Mouse (Mus musculus): ENCODE data around the gene Npnt. TPM values are rescaled to one million over a fixed set of nuclear protein-coding genes. Genes with fewer than 3 reads are reported as not detected.

Npnt gene
- polyA plus RNA-seq, 1 experiment from 2014 or later = 6.4 TPM

DNA sequence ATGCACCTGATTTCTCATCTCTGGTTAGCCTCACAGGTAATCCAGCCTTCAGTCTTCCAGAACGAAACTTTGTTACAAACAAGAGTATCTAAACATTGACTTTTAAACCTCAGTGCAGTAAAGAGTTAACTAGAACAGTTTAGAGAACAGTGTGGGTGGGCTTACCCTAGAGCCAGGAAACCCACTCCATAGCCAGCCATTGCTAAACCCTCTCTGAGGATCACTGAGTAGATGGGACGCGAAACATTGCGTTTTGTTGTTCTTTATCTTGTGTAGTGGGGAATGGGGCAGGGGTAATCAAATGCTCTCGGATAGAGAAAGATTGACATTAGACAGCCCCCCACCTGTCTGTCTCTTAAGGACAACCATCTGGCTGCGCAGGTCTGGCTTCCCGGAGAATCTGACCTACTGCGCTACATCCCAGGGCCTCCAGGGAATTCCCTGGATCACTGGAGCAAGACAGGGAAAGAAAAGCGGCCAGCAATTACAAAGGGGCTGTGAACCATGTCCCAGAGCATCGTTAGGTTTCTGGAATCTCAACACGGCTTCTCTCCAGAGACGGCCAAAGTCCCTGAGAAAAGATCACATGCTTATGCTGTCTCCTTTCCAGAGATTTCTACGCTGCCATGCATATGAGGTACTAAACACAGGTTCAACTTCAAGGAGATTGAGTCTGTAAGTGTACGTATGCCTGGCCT, 73.9 kb downstream of the Npnt start:
- no peak overlapping the region for H3K4me2 ChIP-seq (ENCODE audit: low read length)
- H3K4me1 ChIP-seq (ENCODE audit: control insufficient read depth, insufficient read depth, low read length) = no peaks in the 10 kb centered on the region
- no peak overlapping the region for H3K27ac ChIP-seq (ENCODE audit: low read depth, low read length)
- ATAC-seq = no peak
- H3K36me3 ChIP-seq (ENCODE audit: control insufficient read depth, insufficient read depth, low read length) = no peaks in the 10 kb centered on the region
- no peaks in the 10 kb centered on the region for H3K27me3 ChIP-seq (replicated peaks; ENCODE audit: control insufficient read depth, insufficient read depth, low read length)
- H3K9me3 ChIP-seq (replicated peaks; ENCODE audit: control insufficient read depth, low read length) = no peaks in the 10 kb centered on the region
- 46% methylated on average over 14 of the region's 14 CpGs for WGBS
- no peak overlapping the region for H3K4me3 ChIP-seq (ENCODE audit: low read depth, low read length)
- H3K9ac ChIP-seq (ENCODE audit: low read length) = no peak overlapping the region
- no peak for DNase-seq (ENCODE audit: low spot score)

DNA sequence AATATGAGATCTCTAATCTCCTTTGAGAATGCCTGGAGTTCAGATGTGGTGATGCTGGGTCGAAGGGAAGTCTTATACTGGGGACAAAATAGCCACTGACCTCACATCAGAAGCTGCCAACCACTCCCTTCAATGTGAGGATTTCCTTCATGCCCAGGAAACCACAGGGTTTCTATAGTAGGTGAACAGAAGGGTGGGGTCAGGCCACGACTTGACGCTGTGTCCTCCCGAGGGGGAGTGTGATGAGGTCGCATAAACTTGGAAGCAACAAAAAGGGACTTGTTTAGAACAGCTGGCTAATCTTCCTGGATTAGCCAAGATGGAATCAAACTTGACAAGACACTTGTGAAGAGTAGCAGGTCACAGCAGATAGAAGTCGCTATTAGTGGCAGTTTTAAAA, 76.8 kb downstream of the Npnt start:
- H3K4me1 ChIP-seq (ENCODE audit: control insufficient read depth, insufficient read depth, low read length) = no peaks in the 10 kb centered on the region
- no peak overlapping the region for H3K27ac ChIP-seq (ENCODE audit: low read depth, low read length)
- H3K9me3 ChIP-seq (replicated peaks; ENCODE audit: control insufficient read depth, low read length) = no peaks in the 10 kb centered on the region
- no peaks in the 10 kb centered on the region for H3K36me3 ChIP-seq (ENCODE audit: control insufficient read depth, insufficient read depth, low read length)
- no peak overlapping the region for H3K4me3 ChIP-seq (ENCODE audit: low read depth, low read length)
- no peak for ATAC-seq
- H3K9ac ChIP-seq (ENCODE audit: low read length) = no peak overlapping the region
- 63% methylated on average over 6 of the region's 6 CpGs for WGBS
- H3K27me3 ChIP-seq (replicated peaks; ENCODE audit: control insufficient read depth, insufficient read depth, low read length) = no peaks in the 10 kb centered on the region
- DNase-seq (ENCODE audit: low spot score) = no peak
- H3K4me2 ChIP-seq (ENCODE audit: low read length) = no peak overlapping the region

DNA sequence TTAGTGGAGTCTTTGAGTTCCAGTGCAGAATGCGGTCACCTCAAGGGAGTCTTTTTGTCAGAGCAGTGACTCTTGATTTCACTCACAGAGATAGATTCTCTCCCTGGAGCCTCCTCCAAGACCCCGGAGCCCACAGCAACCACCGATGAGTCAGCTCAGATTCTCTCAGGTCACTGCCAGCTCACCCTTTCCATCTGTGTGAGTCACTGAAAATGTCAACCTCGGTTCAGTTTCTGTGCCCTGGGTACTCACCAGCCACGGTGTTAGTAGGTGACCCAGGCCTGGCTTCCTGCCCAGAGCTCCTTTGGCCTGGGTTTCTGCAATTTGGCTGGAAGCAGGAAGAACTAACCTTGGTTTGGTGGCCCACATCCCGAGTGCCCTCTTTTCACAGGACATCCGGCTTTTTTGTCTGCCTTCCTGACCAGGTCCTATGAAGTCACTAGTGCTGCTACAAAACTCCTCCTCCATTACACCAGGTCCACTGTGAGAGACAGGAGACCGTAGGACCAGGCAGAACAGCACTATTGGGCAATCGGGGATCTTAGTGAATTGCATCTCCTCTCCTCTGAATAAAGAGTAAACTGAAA, 78.7 kb downstream of the Npnt start:
- Histone ChIP-seq H3K9ac (ENCODE audit: low read length) (no peak overlapping the region), H3K9me3 (replicated peaks; ENCODE audit: control insufficient read depth, low read length) (no peaks in the 10 kb centered on the region), H3K27me3 (replicated peaks; ENCODE audit: control insufficient read depth, insufficient read depth, low read length) (no peaks in the 10 kb centered on the region), H3K4me1 (ENCODE audit: control insufficient read depth, insufficient read depth, low read length) (no peaks in the 10 kb centered on the region), H3K4me3 (ENCODE audit: low read depth, low read length) (no peak overlapping the region), H3K36me3 (ENCODE audit: control insufficient read depth, insufficient read depth, low read length) (no peaks in the 10 kb centered on the region), H3K4me2 (ENCODE audit: low read length) (no peak overlapping the region), H3K27ac (ENCODE audit: low read depth, low read length) (no peak overlapping the region)
- ATAC-seq (no peak), DNase-seq (ENCODE audit: low spot score) (no peak)
- 90% methylated on average over 9 of the region's 9 CpGs for WGBS

DNA sequence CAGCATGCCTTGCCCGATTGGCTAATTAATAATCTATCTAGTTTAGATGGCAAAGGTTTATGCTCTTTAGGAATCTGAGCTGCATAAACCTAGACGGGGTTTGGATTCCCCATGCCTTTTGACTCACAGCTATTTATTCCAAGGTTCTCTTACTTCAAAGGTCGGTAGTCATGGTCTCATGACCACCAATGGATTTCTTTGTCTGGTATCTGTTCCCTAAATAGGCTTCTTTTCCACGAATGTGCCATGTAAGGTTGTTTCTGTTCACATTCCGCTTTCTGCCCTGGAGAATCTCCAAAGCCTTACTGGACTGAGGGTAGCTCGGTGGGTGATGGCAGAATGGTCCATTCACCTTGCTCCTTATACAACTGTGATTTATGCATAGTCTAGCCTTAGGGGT, 80.0 kb downstream of the Npnt start:
- ATAC-seq (no peak), DNase-seq (ENCODE audit: low spot score) (no peak)
- Histone ChIP-seq H3K4me2 (ENCODE audit: low read length) (no peak overlapping the region), H3K27me3 (replicated peaks; ENCODE audit: control insufficient read depth, insufficient read depth, low read length) (no peaks in the 10 kb centered on the region), H3K4me1 (ENCODE audit: control insufficient read depth, insufficient read depth, low read length) (no peaks in the 10 kb centered on the region), H3K9ac (ENCODE audit: low read length) (no peak overlapping the region), H3K4me3 (ENCODE audit: low read depth, low read length) (no peak overlapping the region), H3K36me3 (ENCODE audit: control insufficient read depth, insufficient read depth, low read length) (no peaks in the 10 kb centered on the region), H3K9me3 (replicated peaks; ENCODE audit: control insufficient read depth, low read length) (no peaks in the 10 kb centered on the region), H3K27ac (ENCODE audit: low read depth, low read length) (no peak overlapping the region)
- 77% methylated on average over 6 of the region's 6 CpGs for WGBS

GRCm38 (mm10) chr3:132868838-132869237, 81.3 kb downstream of the Npnt start:
- H3K4me1 ChIP-seq (ENCODE audit: control insufficient read depth, insufficient read depth, low read length) = no peaks in the 10 kb centered on the region
- no peaks in the 10 kb centered on the region for H3K36me3 ChIP-seq (ENCODE audit: control insufficient read depth, insufficient read depth, low read length)
- no peak overlapping the region for H3K27ac ChIP-seq (ENCODE audit: low read depth, low read length)
- H3K27me3 ChIP-seq (replicated peaks; ENCODE audit: control insufficient read depth, insufficient read depth, low read length) = no peaks in the 10 kb centered on the region
- no peak overlapping the region for H3K4me2 ChIP-seq (ENCODE audit: low read length)
- WGBS = 66% methylated on average over 2 of the region's 2 CpGs
- no peak for DNase-seq (ENCODE audit: low spot score)
- H3K9ac ChIP-seq (ENCODE audit: low read length) = no peak overlapping the region
- H3K4me3 ChIP-seq (ENCODE audit: low read depth, low read length) = no peak overlapping the region
- no peaks in the 10 kb centered on the region for H3K9me3 ChIP-seq (replicated peaks; ENCODE audit: control insufficient read depth, low read length)
- ATAC-seq = no peak

- H3K4me1 ChIP-seq (ENCODE audit: control insufficient read depth, insufficient read depth, low read length) = no peaks in the 10 kb centered on the region
- no peak overlapping the region for H3K27ac ChIP-seq (ENCODE audit: low read depth, low read length)
- H3K27me3 ChIP-seq (replicated peaks; ENCODE audit: control insufficient read depth, insufficient read depth, low read length) = no peaks in the 10 kb centered on the region
- DNase-seq (ENCODE audit: low spot score) (no peak), ATAC-seq (no peak)
- WGBS = 88% methylated on average over 3 of the region's 3 CpGs
- H3K9ac ChIP-seq (ENCODE audit: low read length) = no peak overlapping the region
- no peaks in the 10 kb centered on the region for H3K36me3 ChIP-seq (ENCODE audit: control insufficient read depth, insufficient read depth, low read length)
- no peak overlapping the region for H3K4me3 ChIP-seq (ENCODE audit: low read depth, low read length)
- H3K9me3 ChIP-seq (replicated peaks; ENCODE audit: control insufficient read depth, low read length) = no peaks in the 10 kb centered on the region
- H3K4me2 ChIP-seq (ENCODE audit: low read length) = no peak overlapping the region
Observed at GRCm38 (mm10) chr3:132866984-132867383, 83.1 kb downstream of the Npnt start.

DNA sequence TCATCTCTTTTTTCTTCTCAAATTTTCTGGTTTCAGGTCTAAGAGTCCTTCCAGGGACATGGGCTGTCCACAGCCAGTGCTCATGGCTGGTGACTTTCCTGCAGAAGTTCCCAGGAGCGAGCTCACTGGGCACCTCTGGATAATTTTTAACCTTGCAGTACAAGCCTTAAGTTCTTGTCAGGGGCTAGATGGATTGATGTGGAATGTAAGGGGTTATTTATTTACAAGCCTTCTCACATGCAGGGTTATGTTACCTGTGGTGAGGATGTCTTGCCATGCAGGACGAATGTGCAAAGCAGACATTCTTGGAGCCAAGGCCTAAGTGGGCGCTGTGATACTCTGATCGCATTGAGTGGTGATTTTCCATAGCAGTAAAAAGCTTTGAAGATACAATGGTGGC, 84.5 kb downstream of the Npnt start:
- ATAC-seq = no peak
- WGBS = 94% methylated on average over 4 of the region's 4 CpGs
- DNase-seq (ENCODE audit: low spot score) = no peak
- H3K4me2 ChIP-seq (ENCODE audit: low read length) = no peak overlapping the region
- H3K27me3 ChIP-seq (replicated peaks; ENCODE audit: control insufficient read depth, insufficient read depth, low read length) = no peaks in the 10 kb centered on the region
- no peak overlapping the region for H3K27ac ChIP-seq (ENCODE audit: low read depth, low read length)
- H3K4me1 ChIP-seq (ENCODE audit: control insufficient read depth, insufficient read depth, low read length) = no peaks in the 10 kb centered on the region
- H3K9me3 ChIP-seq (replicated peaks; ENCODE audit: control insufficient read depth, low read length) = no peaks in the 10 kb centered on the region
- no peak overlapping the region for H3K4me3 ChIP-seq (ENCODE audit: low read depth, low read length)
- no peaks in the 10 kb centered on the region for H3K36me3 ChIP-seq (ENCODE audit: control insufficient read depth, insufficient read depth, low read length)
- no peak overlapping the region for H3K9ac ChIP-seq (ENCODE audit: low read length)

- 84% methylated on average over 8 of the region's 8 CpGs for WGBS
- H3K9me3 ChIP-seq (replicated peaks; ENCODE audit: control insufficient read depth, low read length) = no peaks in the 10 kb centered on the region
- DNase-seq (ENCODE audit: low spot score) (no peak), ATAC-seq (no peak)
- H3K4me3 ChIP-seq (ENCODE audit: low read depth, low read length) = no peak overlapping the region
- no peaks in the 10 kb centered on the region for H3K36me3 ChIP-seq (ENCODE audit: control insufficient read depth, insufficient read depth, low read length)
- no peak overlapping the region for H3K27ac ChIP-seq (ENCODE audit: low read depth, low read length)
- H3K4me1 ChIP-seq (ENCODE audit: control insufficient read depth, insufficient read depth, low read length) = no peaks in the 10 kb centered on the region
- no peak overlapping the region for H3K9ac ChIP-seq (ENCODE audit: low read length)
- H3K4me2 ChIP-seq (ENCODE audit: low read length) = no peak overlapping the region
- no peaks in the 10 kb centered on the region for H3K27me3 ChIP-seq (replicated peaks; ENCODE audit: control insufficient read depth, insufficient read depth, low read length)
Observed at GRCm38 (mm10) chr3:132864986-132865385, 85.1 kb downstream of the Npnt start.

- H3K27me3 ChIP-seq (replicated peaks; ENCODE audit: control insufficient read depth, insufficient read depth, low read length) = no peaks in the 10 kb centered on the region
- no peak for ATAC-seq
- DNase-seq (ENCODE audit: low spot score) = no peak
- H3K9ac ChIP-seq (ENCODE audit: low read length) = no peak overlapping the region
- WGBS = 76% methylated on average over 14 of the region's 14 CpGs
- no peaks in the 10 kb centered on the region for H3K4me1 ChIP-seq (ENCODE audit: control insufficient read depth, insufficient read depth, low read length)
- no peaks in the 10 kb centered on the region for H3K36me3 ChIP-seq (ENCODE audit: control insufficient read depth, insufficient read depth, low read length)
- H3K4me2 ChIP-seq (ENCODE audit: low read length) = no peak overlapping the region
- no peak overlapping the region for H3K27ac ChIP-seq (ENCODE audit: low read depth, low read length)
- H3K4me3 ChIP-seq (ENCODE audit: low read depth, low read length) = no peak overlapping the region
- H3K9me3 ChIP-seq (replicated peaks; ENCODE audit: control insufficient read depth, low read length) = no peaks in the 10 kb centered on the region
Observed at GRCm38 (mm10) chr3:132864329-132864919, 85.7 kb downstream of the Npnt start.
